Mouse (Mus musculus) heart, postnatal 0 days (tissue): ENCODE results near the gene Cmtm8.

Experiments used
- CTCF ChIP-seq: IDR thresholded peaks from 2 replicates; pipeline ENCODE4 v1.5.1; 2016; ENCODE audit warnings: antibody characterized with exemption, control low read depth, low read depth
- EP300 ChIP-seq: IDR thresholded peaks from 2 replicates; pipeline ENCODE4 v1.6.1; 2016; ENCODE audit warnings: antibody characterized with exemption, low read depth

- TF ChIP-seq CTCF (peak; percentile 99), EP300 (no peak)
These were observed 91.0 kb downstream of the Cmtm8 start for GRCm38 (mm10) chr9:114752863-114753484.
